Mouse (Mus musculus) ovary, postnatal 14 days (tissue): ENCODE data around the gene Zdhhc14.

ENCODE experiments used
- DNase-seq: peaks from one replicate; pipeline ENCODE4 v3.0.0; 2022; ENCODE audit warnings: low spot score

Gene Zdhhc14

DNA sequence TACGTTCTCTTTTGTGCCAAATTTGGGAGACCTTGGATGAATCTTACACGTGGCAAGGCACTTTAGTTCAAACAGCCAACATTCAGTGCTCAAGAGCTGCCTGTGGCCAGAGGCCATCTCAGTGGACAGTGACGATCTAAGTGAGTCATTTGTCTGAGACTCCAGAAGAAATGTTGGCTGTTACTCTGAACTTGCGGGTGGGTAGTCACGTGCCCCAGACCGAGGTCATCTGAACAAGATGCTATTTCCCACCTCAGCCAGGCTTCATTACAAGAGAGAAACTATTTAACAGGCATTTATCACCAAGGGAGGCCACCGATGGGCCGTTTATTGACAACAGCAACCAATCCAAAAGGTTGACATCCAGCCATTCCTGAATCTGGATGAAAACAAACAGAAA, 174.3 kb downstream of the Zdhhc14 start:
- no peak for DNase-seq

DNA sequence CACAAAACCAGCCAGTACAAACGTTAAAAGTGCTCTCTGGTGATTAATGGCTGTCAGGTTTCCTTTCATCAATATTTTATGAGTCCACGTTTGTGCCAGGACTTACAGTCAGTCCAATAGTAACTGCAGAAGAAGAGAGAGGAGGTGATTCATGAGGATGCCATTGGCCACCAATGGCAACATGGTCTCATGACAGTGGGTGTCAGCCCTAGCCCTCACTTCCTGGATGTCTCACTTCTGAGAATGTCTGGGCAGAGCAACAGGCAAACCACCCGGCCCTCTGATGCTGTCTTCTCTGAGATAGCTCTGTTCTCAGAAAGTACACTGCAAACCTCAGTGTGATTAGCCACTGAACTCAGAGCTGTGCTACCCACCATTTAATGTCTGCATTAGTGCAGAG, 176.1 kb downstream of the Zdhhc14 start:
- DNase-seq = no peak

DNA sequence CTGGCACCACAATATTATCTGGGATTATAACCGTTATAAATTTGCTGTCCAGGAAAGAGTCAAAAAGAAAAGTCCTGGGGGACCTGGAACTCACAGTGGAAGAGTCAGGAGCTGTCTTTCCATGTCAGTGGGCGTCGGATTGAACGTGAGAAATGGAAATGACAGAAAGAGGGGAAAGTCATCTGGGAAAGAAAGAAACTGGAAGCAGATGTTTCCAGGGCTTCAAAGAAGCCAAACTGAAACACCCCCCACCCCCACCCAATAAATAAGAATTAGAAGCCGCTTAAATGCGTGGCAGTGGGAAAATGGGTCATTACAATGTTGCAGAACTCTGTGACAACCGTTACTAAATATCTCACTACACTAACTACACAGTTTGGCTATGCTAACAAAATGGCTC, 176.6 kb downstream of the Zdhhc14 start:
- DNase-seq = no peak

DNA sequence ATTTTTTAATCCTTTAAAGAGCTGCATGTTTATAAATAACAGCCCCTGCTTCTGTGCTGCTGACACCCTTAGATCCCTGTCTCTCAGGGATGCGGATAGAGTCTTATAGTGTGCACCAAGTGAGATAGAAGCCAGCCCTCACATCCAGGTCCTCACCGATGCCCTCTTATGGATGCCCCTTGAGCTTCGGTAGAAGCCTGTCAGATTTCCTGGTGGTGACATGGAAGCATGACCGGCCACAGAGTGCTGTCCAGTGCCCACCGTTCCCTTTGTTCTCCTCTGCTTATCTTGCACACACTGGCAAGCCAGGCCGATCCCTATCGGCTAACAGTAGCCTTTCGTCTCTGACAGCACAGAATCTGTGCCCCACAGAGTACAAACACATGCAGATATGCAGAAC, 183.6 kb downstream of the Zdhhc14 start:
- no peak for DNase-seq

GRCm38 (mm10) chr17:5679315-5679714, 187.0 kb downstream of the Zdhhc14 start:
- no peak for DNase-seq

GRCm38 (mm10) chr17:5685324-5685723, 193.0 kb downstream of the Zdhhc14 start:
- DNase-seq = no peak

- DNase-seq = no peak
Observed at GRCm38 (mm10) chr17:5687810-5688209, 195.5 kb downstream of the Zdhhc14 start.

- DNase-seq = no peak
Observed at GRCm38 (mm10) chr17:5688222-5688621, 195.9 kb downstream of the Zdhhc14 start.

- no peak for DNase-seq
Observed at GRCm38 (mm10) chr17:5688669-5689068, 196.3 kb downstream of the Zdhhc14 start.

DNA sequence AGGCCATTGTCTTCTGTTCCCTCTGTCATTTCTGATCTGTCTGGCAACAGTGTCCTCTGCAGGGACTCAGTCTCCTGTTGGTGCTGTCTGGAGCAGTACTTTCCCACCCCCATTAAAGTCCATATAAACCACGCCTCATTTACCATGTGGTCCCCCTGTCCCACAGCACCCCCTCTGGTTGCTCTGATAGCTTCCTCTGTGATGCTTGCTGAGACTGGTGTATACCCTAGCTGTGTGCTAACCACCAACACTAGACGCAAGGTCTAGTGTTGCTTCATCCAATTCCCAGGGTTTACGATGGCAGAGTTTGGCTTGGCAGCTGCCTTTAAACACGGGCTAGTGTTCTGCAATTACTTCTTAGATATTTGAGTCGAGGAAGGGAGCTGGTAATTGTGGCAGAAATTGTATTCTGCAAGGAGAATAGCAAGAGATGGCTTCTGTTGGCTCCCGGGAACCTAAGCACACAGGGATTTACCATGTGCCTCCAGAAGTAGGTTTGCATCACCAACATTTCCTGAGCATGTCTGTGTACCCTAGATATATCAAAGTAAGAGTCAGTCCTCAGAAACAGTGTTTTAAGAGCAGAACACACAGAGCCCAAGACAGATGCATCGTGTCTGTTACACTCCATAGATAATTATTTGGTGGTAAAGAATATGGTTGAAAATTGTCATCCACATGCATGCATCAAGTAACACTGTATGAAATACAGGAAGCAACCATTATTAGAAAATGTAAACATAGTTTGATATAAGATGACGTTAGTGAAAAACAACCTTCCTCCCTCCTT, 198.6 kb downstream of the Zdhhc14 start:
- DNase-seq = no peak

- DNase-seq = no peak
Observed at GRCm38 (mm10) chr17:5692661-5693060, 200.3 kb downstream of the Zdhhc14 start.

DNA sequence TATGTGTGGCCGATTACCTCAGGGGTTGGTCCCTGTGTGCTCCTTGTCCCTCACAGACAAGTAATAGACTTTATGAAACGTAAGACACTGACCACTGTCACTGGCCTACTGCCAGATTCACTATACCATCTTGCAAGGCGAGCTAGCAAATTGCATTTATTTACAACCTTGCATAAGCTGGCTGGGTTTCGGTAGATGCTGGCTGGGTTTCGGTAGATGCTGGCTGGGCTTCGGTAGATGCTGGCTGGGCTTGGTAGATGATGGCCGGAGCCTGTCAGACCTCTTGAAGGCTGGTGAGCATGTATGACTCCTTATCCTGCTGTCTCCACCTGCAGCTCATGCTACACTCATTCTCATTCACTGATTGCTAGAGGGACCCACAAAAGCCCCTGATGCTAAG, 200.9 kb downstream of the Zdhhc14 start:
- no peak for DNase-seq

GRCm38 (mm10) chr17:5698447-5699096, 206.2 kb downstream of the Zdhhc14 start:
- peak; percentile 23 for DNase-seq

- DNase-seq = no peak
Observed at GRCm38 (mm10) chr17:5710320-5711104, 218.2 kb downstream of the Zdhhc14 start.

- DNase-seq = no peak
Observed at GRCm38 (mm10) chr17:5711861-5712260, 219.5 kb downstream of the Zdhhc14 start.

- no peak for DNase-seq
Observed at GRCm38 (mm10) chr17:5713141-5713540, 220.8 kb downstream of the Zdhhc14 start.

- no peak for DNase-seq
Observed at GRCm38 (mm10) chr17:5716912-5717311, 224.6 kb downstream of the Zdhhc14 start.

DNA sequence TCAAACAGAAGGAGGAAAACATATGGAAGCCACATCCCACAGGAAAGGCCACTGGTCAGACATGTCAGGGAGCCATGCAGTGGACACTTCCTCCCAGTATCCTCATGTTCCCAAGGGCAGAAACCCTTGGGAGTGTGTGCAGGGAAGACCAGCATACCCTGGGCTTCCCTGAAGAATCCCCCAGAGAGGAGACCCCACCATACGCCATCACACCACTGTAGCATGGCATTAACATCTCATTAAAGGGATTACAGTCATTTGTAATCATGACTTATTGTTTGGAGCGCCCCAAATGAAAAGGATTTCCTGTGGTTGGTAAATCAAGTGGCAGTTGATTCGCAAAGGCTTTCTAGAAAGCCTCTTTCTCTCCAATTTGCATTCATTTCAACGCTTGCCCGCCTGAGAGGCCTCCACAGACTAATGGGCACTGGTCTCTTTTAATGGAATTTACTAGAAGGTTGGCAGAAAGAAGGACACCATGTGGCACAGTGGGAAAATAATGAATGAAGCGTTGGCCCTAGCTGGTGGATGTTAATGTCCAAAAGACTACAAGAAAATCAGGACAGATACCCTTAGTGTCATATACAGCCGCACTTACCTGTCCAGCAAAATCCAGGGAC, 226.5 kb downstream of the Zdhhc14 start:
- no peak for DNase-seq

DNA sequence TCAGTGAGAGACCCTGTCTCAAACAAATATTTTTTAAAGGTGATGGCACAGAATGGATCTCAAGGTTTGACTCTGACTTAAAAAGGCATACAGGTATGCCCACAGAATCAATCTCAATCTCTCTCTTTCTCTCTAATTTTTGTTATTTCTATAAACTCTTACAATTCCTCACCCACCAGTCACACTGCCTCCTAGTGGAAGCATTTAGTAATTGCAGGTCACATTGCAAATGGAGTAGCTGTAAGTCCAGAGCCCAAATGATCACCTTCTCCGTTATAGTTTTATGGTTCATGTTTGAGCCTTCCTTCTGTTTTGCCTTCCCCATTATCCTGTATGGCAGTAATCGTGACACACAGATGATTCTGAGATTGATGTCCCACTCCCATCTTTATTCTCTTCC, 230.4 kb downstream of the Zdhhc14 start:
- no peak for DNase-seq

- DNase-seq = no peak
Observed at GRCm38 (mm10) chr17:5723601-5724189, 231.3 kb downstream of the Zdhhc14 start.

- no peak for DNase-seq
Observed at GRCm38 (mm10) chr17:5729587-5730125, 237.3 kb downstream of the Zdhhc14 start.

DNA sequence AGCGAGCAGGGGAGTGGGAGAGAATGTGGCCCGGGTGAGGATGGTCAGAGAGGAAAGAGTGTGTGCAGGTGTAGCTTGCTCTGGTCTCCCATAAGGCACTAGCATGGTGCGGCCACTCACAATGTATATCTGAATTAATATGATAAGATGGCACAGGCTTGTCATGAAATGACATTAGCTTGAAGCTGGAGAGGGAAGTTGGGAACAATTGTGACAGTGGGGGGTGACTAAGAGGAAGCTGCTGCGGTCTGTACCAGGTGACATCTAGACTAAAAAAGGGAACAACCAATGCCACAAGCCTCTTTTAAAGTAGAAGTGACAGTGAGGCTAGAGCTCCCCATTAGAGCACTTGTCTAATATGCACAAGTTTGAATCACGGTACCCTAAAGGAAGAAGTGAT, 238.2 kb downstream of the Zdhhc14 start:
- DNase-seq = no peak
